Mouse (Mus musculus): Measurements from ENCODE around the gene Astl.

DNA sequence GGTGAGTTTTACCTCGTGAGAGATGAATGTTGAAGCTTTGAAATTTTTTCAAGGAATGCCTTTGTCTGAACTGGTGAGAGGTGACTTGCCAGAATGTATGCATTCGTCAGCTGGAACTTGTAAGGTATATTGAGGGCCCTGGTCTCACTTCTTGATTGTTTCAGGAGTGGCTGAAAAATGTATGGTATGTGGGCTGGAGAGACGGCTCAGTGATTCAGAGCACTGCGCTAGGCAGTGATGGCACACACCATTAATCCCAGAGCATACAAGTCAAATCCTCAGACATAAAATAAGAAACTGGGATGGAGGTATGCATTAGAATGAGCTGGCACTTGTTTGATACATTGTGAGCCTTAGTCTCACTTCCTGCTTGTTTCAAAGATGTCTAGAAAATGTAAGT is 46.2 kb upstream of the Astl start:
- TF ChIP-seq CTCF (IDR thresholded peaks at IDR 0.05; ENCODE audit: low read depth, low read length) = no peak
- TF ChIP-seq POLR2A (IDR thresholded peaks at IDR 0.05; ENCODE audit: extremely low read depth, insufficient read depth, low read length) = no peak

All from liver, adult 2 months (tissue).